Mouse (Mus musculus): ENCODE measurements around the gene Slc30a3. TPM values are rescaled to one million over a fixed set of nuclear protein-coding genes. Genes with fewer than 3 reads are reported as not detected.
A peak's percentile ranks its signal among the peaks of the same experiment; 100 is the strongest.
"Not testable (repeated sequence)": the region's sequence is repeated elsewhere in the genome, so short reads cannot be mapped to it uniquely, and the experiment has no call there.

Slc30a3 gene
- polyA plus RNA-seq, 1 experiment = 0.04 TPM

DNA sequence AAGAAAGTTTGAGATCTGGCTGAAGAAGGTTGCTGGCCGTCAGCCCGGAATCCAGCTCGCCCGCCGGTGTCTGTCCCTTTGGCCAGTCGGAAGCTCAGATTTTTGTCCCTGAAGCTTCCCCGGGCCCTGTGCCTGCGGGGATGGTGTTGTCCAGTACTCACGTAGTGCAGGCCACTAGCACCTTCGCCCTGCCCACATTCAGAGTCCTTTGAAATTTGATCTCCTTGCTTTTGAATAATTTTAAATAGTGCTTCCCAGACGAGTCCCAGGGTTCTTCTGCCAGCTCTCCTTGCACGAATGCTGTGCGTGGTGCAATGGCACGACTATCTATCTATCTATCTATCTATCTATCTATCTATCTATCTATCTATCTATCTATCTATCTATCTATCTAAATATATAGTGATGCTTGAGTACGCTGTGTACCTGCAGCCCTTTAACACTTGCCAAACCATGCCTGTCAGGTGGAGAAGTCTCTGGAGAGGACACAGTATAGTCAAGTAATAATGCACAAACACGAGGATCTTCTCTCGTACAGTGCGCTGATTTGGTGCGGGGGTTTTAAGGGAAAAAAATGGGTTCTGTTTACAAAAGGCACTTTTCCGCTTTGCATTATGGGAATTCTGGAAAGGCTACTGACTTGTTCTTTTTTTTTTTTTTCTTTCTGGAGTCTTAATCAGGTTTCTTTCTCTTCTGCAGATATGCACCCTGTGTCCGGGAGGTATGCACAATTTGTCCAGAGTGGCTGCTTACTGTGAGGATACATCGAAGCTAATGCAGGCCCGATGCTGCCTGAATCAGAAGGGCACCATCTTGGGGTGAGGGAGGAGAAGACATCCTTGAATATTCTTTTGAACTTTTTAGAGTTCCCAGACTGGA, 59.0 kb downstream of the Slc30a3 start, which contains the start of gene Slc5a6:
TSS of gene Slc5a6 (minus strand) at position 162 of the 879 bp plus-strand sequence.
- DNase-seq (ENCODE audit: low spot score) = no peak

DNA sequence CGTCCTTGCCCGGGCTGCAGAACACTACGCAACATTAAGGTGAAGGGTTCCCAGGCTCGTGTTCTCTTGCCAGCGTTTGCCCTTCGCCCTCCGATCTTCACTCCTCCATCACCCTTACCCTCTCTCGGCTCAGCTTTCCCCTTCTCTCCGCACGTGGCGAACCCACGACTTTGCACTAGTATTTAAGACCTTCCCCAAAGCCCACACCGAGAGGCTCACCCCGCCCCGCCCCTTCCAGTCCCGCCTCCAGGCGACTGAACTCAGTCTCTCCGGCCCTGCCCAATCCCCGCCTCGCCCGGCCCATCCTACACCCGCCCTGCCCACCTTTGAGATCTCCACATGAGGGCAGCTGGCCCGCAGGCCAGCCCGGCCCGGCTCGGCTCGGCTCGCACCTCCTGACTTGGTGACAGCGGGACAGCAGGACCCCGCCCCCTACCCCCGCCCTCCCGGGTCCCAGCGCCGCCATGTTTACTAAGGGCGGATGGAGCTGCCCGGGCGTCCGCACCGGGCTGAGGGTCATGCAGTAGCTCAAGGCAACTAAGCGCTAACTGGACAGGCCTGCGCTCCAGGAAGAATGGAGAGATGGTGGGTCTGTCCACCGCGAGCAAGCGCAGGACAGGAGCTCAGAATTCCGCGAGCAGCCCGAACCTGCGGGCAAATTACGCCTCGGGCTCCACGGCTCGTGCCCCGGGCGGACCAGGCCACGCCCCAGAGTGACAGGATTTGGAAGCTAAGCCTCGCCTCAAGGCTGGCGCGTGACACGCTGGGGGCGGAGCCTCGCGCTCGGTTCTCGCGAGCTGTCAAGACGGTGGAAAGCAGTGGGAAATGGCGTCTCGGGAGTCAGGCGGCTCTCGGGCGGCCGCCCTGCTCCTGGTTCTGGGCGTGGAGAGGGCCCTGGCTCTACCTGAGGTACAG, 59.9 kb downstream of the Slc30a3 start, which contains the start of gene Atraid:
TSS of gene Atraid (plus strand) at position 465 of the 915 bp plus-strand sequence.
- DNase-seq (ENCODE audit: low spot score) = peak; percentile 99

DNA sequence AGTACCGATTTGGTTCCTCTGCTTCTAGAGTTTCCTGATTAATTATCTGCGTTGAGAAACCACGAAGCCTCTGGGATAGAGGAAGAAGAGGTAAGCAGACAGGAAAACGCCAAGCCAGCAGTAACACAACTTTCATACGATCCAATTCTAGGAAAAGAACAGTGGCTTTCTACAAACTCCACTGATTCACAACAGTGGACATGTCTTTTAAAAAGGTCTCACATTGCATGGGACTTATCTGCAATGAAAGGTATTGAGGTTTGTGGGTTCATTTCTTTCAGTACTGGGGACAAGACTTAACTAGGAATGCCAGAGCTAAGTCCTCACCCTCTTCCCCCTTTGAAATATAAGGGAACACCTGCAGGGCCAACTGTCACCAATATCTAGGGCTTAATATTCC, 61.0 kb downstream of the Slc30a3 start:
- no peak for DNase-seq (ENCODE audit: low spot score)

DNA sequence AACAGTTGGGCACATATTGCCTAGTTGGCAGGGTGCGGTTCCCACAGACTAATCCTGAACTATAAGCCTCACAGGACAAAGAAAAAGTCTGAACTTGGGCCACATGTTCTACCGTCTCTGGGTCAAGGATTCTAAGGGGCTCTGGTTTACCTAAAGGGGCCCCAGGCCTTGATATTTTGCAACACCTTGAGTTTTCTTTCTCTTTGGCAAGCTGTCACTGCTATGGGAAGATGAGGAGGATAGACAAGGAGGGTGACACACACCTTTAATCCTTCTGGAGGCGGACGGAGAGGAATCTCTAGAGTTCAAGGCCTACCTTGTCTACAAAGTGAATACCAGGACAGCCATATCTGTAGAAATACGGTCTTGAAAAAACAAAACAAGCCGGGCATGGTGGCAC, 61.6 kb downstream of the Slc30a3 start:
- no peak for DNase-seq (ENCODE audit: low spot score)

DNA sequence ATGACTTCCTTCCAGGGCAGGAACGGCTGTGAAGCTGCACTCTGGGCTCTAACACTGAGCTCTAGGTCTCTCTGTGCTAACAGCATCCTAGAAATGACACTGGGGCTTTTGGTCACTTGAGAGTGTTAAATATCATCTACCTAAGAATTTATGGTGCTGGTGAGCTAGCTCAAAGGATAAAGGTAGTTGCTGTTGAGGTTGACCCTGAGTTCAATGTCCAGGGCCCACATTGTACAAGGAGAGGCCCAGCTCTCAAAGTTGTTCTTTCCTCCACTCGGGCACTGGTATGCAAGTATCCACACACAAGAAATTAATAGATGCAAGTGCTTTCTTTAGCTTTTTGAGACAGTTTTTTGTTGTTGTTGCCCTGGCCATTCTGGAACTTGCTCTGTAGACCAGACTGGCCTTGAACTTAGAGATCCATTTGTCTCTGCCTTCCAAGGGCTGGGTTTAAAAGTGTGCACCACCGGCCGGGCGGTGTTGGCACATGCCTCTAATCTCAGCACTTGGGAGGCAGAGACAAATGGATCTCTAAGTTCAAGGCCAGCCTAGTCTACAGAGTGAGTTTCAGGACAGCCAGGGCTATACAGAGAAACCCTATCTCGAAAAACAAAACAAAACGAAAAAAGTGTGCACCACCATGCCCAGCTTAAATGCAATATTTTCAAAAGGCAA, 69.7 kb downstream of the Slc30a3 start:
- DNase-seq (ENCODE audit: low spot score) = no peak

DNA sequence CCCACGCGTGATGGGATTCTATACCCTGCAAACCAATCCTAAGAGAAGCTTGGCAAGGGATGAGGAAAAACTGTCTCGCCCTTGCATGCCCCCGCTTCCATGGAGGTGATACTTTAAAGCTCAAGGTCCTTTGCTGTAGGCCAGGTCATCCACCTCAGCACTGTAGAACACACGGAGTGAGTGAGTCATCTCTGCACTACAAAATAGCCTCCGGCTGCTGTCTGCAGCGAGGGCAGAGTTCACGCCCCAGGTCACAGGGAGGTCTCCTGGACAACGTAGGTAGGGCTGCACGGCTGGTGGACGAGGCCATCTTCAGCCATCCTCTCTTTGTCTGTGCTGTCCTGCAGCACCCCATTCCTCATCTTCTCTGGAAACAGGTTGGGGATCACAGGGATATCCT, 71.5 kb downstream of the Slc30a3 start:
- not testable (repeated sequence) for DNase-seq (ENCODE audit: low spot score)

Other genes with a start within 250 kb of the Slc30a3 start
- 52.8 and 60.7 TPM in 2 replicates for gene Tmem214, start 240.2 kb downstream of the Slc30a3 start, polyA plus RNA-seq (2012; rRNA removed)
- 16.5 and 16.6 TPM in 2 replicates for gene Agbl5, start 219.5 kb downstream of the Slc30a3 start, polyA plus RNA-seq (2012; rRNA removed)
- gene Ost4, start 200.4 kb downstream of the Slc30a3 start, polyA plus RNA-seq (2012; rRNA removed) = 268 and 335 TPM in 2 replicates
- gene Emilin1, start 194.8 kb downstream of the Slc30a3 start, polyA plus RNA-seq (2012; rRNA removed) = 59.2 and 104 TPM in 2 replicates
- 38.4 and 38.9 TPM in 2 replicates for gene Khk, start 186.8 kb downstream of the Slc30a3 start, polyA plus RNA-seq (2012; rRNA removed)
- gene Cgref1, start 162.6 kb downstream of the Slc30a3 start, polyA plus RNA-seq (2012; rRNA removed) = 14.0 and 15.0 TPM in 2 replicates
- gene Preb, start 147.9 kb downstream of the Slc30a3 start, polyA plus RNA-seq (2012; rRNA removed) = 166 and 214 TPM in 2 replicates
- 0.50 and 0.66 TPM in 2 replicates for gene Tcf23, start 139.6 kb downstream of the Slc30a3 start, polyA plus RNA-seq (2012; rRNA removed)
- gene Atraid, start 59.9 kb downstream of the Slc30a3 start, polyA plus RNA-seq (2012; rRNA removed) = 162 and 174 TPM in 2 replicates
- gene Slc5a6, start 59.3 kb downstream of the Slc30a3 start, polyA plus RNA-seq (2012; rRNA removed) = 19.4 and 21.3 TPM in 2 replicates
- 14.6 and 14.8 TPM in 2 replicates for gene Cad, start 53.5 kb downstream of the Slc30a3 start, polyA plus RNA-seq (2012; rRNA removed)
- not detected in 2 replicates for gene Dnajc5g, start 2.0 kb downstream of the Slc30a3 start, polyA plus RNA-seq (2012; rRNA removed)
- gene Trim54, start 8.5 kb upstream of the Slc30a3 start, polyA plus RNA-seq (2012; rRNA removed) = not detected in 2 replicates
- not detected in 2 replicates for gene Ucn, start 30.6 kb upstream of the Slc30a3 start, polyA plus RNA-seq (2012; rRNA removed)
- 98.9 and 117 TPM in 2 replicates for gene Mpv17, start 46.0 kb upstream of the Slc30a3 start, polyA plus RNA-seq (2012; rRNA removed)
- 1.5 and 1.7 TPM in 2 replicates for gene Gm29609, start 71.7 kb upstream of the Slc30a3 start, polyA plus RNA-seq (2012; rRNA removed)
- 78.9 and 87.0 TPM in 2 replicates for gene Gtf3c2, start 71.9 kb upstream of the Slc30a3 start, polyA plus RNA-seq (2012; rRNA removed)
- 93.5 and 93.8 TPM in 2 replicates for gene Snx17, start 85.0 kb upstream of the Slc30a3 start, polyA plus RNA-seq (2012; rRNA removed)
- 33.2 and 39.1 TPM in 2 replicates for gene Eif2b4, start 85.2 kb upstream of the Slc30a3 start, polyA plus RNA-seq (2012; rRNA removed)
- 29.3 and 37.0 TPM in 2 replicates for gene Zfp513, start 94.1 kb upstream of the Slc30a3 start, polyA plus RNA-seq (2012; rRNA removed)
- 67.0 and 73.4 TPM in 2 replicates for gene Ppm1g, start 112.5 kb upstream of the Slc30a3 start, polyA plus RNA-seq (2012; rRNA removed)
- gene Nrbp1, start 132.6 kb upstream of the Slc30a3 start, polyA plus RNA-seq (2012; rRNA removed) = 114 and 127 TPM in 2 replicates
- 0.28 and 0.37 TPM in 2 replicates for gene Gm9970, start 133.0 kb upstream of the Slc30a3 start, polyA plus RNA-seq (2012; rRNA removed)
- 40.9 and 56.9 TPM in 2 replicates for gene Krtcap3, start 143.5 kb upstream of the Slc30a3 start, polyA plus RNA-seq (2012; rRNA removed)
- gene Ift172, start 182.9 kb upstream of the Slc30a3 start, polyA plus RNA-seq (2012; rRNA removed) = 36.1 and 39.8 TPM in 2 replicates
- 14.7 and 17.6 TPM in 2 replicates for gene Fndc4, start 187.8 kb upstream of the Slc30a3 start, polyA plus RNA-seq (2012; rRNA removed)
- 0.29 and 0.39 TPM in 2 replicates for gene Gckr, start 189.2 kb upstream of the Slc30a3 start, polyA plus RNA-seq (2012; rRNA removed)